Mouse (Mus musculus) liver, postnatal 0 days (tissue): ENCODE results near the gene Armc7. TPM values are rescaled to one million over a fixed set of nuclear protein-coding genes. Genes with fewer than 3 reads are reported as not detected.
"Not testable (repeated sequence)": the region's sequence is repeated elsewhere in the genome, so short reads cannot be mapped to it uniquely, and the experiment has no call there.

Experiments
- ATAC-seq: fragments of 200-750 bp; cut with Nextera tagmentation; 2 replicates; pipeline ENCODE4 v1.8.0; 2017; ENCODE audit warnings: mild to moderate bottlenecking, moderate library complexity
- DNase-seq: peaks from one replicate; pipeline ENCODE4 v3.0.0-alpha.2; 2016
- H3K27ac ChIP-seq: fragments of 300-500 bp; sonication (generic); 2 replicates; pipeline ENCODE4 v1.5.1; 2014; ENCODE audit warnings: antibody characterized with exemption, moderate library complexity, mild to moderate bottlenecking, low read depth
- H3K27me3 ChIP-seq: fragments of 300-500 bp; sonication (generic); 2 replicates; pipeline ENCODE4 v1.6.1; 2014; ENCODE audit warnings: low read length, control low read depth, mixed read lengths; ENCODE audit not compliant: insufficient read depth
- H3K36me3 ChIP-seq: fragments of 300-500 bp; sonication (generic); replicated peaks from 2 replicates; pipeline ENCODE4 v1.6.1; 2014; ENCODE audit warnings: mild to moderate bottlenecking, control low read depth, low read length, moderate library complexity, mixed read lengths; ENCODE audit not compliant: insufficient read depth
- H3K4me1 ChIP-seq: fragments of 300-500 bp; sonication (generic); 2 replicates; pipeline ENCODE4 v1.6.1; 2014; ENCODE audit warnings: antibody characterized with exemption, mild to moderate bottlenecking, control low read depth; ENCODE audit not compliant: insufficient read depth
- H3K4me2 ChIP-seq: fragments of 300-500 bp; sonication (generic); 2 replicates; pipeline ENCODE4 v1.6.1; 2014; ENCODE audit warnings: low read depth, mild to moderate bottlenecking, low read length, moderate library complexity, mixed read lengths
- H3K4me3 ChIP-seq: fragments of 300-500 bp; sonication (generic); 2 replicates; pipeline ENCODE4 v1.5.1; 2014; ENCODE audit warnings: low read depth, low read length
- H3K9ac ChIP-seq: fragments of 300-500 bp; sonication (generic); replicated peaks from 2 replicates; pipeline ENCODE4 v1.6.1; 2014; ENCODE audit warnings: mild to moderate bottlenecking, moderate library complexity
- H3K9me3 ChIP-seq: fragments of 300-500 bp; sonication (generic); 2 replicates; pipeline ENCODE4 v1.6.1; 2016; ENCODE audit warnings: mild to moderate bottlenecking, control low read depth, low read length, mixed read lengths
- CTCF ChIP-seq: sonication (generic); IDR thresholded peaks from 2 replicates; pipeline ENCODE4 v1.5.1; 2016; ENCODE audit warnings: antibody characterized with exemption, low read depth
- EP300 ChIP-seq: IDR thresholded peaks from 2 replicates; pipeline ENCODE4 v1.6.1; 2016; ENCODE audit warnings: antibody characterized with exemption, low read depth, mild to moderate bottlenecking
- WGBS: fragments of 180-500 bp; shearing (Covaris S2); extraction: QIAGEN DNeasy Blood & Tissue Kit; methylation state at CpG from one replicate; pipeline ENCODE4 v1.1.7; 2014; ENCODE audit not compliant: insufficient replicate concordance; 5-methylcytosine and 5-hydroxymethylcytosine counted together
- polyA plus RNA-seq: library from polyadenylated mRNA; unstranded; fragments of >200 nt; fragmentation: Nextera tagmentation; extraction: Ambion mirVana; gene quantifications from 2 replicates; pipeline ENCODE4 v1.2.1, GENCODE M21; 2015

Gene Armc7
- polyA plus RNA-seq, 1 experiment from 2014 or later = 3.9 TPM

GRCm38 (mm10) chr11:115472183-115472582 lies 3.3 kb upstream of the Armc7 start:
- no peaks in the 10 kb centered on the region for H3K27me3 ChIP-seq
- 81% methylated on average over 7 of the region's 7 CpGs for WGBS
- TF ChIP-seq CTCF = no peak
- no peak for TF ChIP-seq EP300
- no peak overlapping the region for H3K4me2 ChIP-seq
- H3K27ac ChIP-seq = no peak overlapping the region
- ATAC-seq (no peak), DNase-seq (no peak)
- no peaks in the 10 kb centered on the region for H3K36me3 ChIP-seq
- no peak overlapping the region for H3K9ac ChIP-seq
- H3K4me1 ChIP-seq = peaks cover 28% of the 10 kb centered on the region
- H3K9me3 ChIP-seq = no peaks in the 10 kb centered on the region
- no peak overlapping the region for H3K4me3 ChIP-seq

- H3K4me1 ChIP-seq = peaks cover 30% of the 10 kb centered on the region
- no peak overlapping the region for H3K4me3 ChIP-seq
- ATAC-seq = peak; percentile 37
- no peaks in the 10 kb centered on the region for H3K9me3 ChIP-seq
- H3K9ac ChIP-seq = no peak overlapping the region
- peak; percentile 94 for DNase-seq
- 20% methylated on average over 15 of the region's 15 CpGs for WGBS
- peak; percentile 78 for TF ChIP-seq EP300
- TF ChIP-seq CTCF = peak; percentile 99
- no peaks in the 10 kb centered on the region for H3K36me3 ChIP-seq
- H3K27me3 ChIP-seq = no peaks in the 10 kb centered on the region
- H3K27ac ChIP-seq = peak overlapping the region; percentile 79
- peak overlapping the region; percentile 26; the same call in 1 of the 2 replicates for H3K4me2 ChIP-seq
Observed at GRCm38 (mm10) chr11:115473626-115474275, 1.7 kb upstream of the Armc7 start.

- peaks cover 30% of the 10 kb centered on the region for H3K4me1 ChIP-seq
- peak overlapping the region; percentile 74 for H3K9ac ChIP-seq
- no peaks in the 10 kb centered on the region for H3K27me3 ChIP-seq
- peak; percentile 30 for ATAC-seq
- peak overlapping the region; percentile 74 for H3K27ac ChIP-seq
- 1% methylated on average over 28 of the region's 28 CpGs for WGBS
- H3K4me3 ChIP-seq = peak overlapping the region; percentile 69
- H3K36me3 ChIP-seq = no peaks in the 10 kb centered on the region; the same call in none of the 2 replicates
- no peak for DNase-seq
- H3K4me2 ChIP-seq = peak overlapping the region; percentile 84
- TF ChIP-seq EP300 = peak; percentile 7
- TF ChIP-seq CTCF = no peak
- no peaks in the 10 kb centered on the region for H3K9me3 ChIP-seq
Observed at GRCm38 (mm10) chr11:115475758-115476237, 331 bp downstream of the Armc7 start.

GRCm38 (mm10) chr11:115476630-115477029 lies 1.2 kb downstream of the Armc7 start:
- peak overlapping the region; percentile 84 for H3K4me2 ChIP-seq
- H3K9ac ChIP-seq = peak overlapping the region; percentile 74
- H3K4me1 ChIP-seq = peaks cover 30% of the 10 kb centered on the region
- not testable (repeated sequence) for ATAC-seq, H3K27me3 ChIP-seq, H3K36me3 ChIP-seq, H3K9me3 ChIP-seq, DNase-seq
- 63% methylated on average over 4 of the region's 4 CpGs for WGBS
- H3K27ac ChIP-seq = peak overlapping the region; percentile 50
- peak overlapping the region; percentile 69 for H3K4me3 ChIP-seq

GRCm38 (mm10) chr11:115477388-115477787 lies 1.9 kb downstream of the Armc7 start:
- Histone ChIP-seq H3K9ac (0 out of 2 replicates have a peak overlapping the region, but pooled peaks have one; percentile 74), H3K4me3 (peak overlapping the region; percentile 9; the same call in 1 of the 2 replicates), H3K4me1 (peaks cover 30% of the 10 kb centered on the region), H3K27ac (peak overlapping the region; percentile 55), H3K4me2 (peak overlapping the region; percentile 84; the same call in 1 of the 2 replicates)
- not testable (repeated sequence) for DNase-seq, ATAC-seq, H3K27me3 ChIP-seq, H3K9me3 ChIP-seq, H3K36me3 ChIP-seq
- 49% methylated on average over 7 of the region's 7 CpGs for WGBS

GRCm38 (mm10) chr11:115478296-115478938 lies 3.0 kb downstream of the Armc7 start:
- no peak for TF ChIP-seq CTCF
- no peak for TF ChIP-seq EP300
- ATAC-seq (no peak), DNase-seq (no peak)
- Histone ChIP-seq H3K27ac (peak overlapping the region; percentile 8; the same call in 1 of the 2 replicates), H3K4me3 (0 out of 2 replicates have a peak overlapping the region, but pooled peaks have one; percentile 4), H3K4me1 (peaks cover 27% of the 10 kb centered on the region), H3K36me3 (no peaks in the 10 kb centered on the region; the same call in none of the 2 replicates), H3K27me3 (no peaks in the 10 kb centered on the region), H3K4me2 (no peak overlapping the region), H3K9ac (no peak overlapping the region), H3K9me3 (no peaks in the 10 kb centered on the region)
- 68% methylated on average over 9 of the region's 9 CpGs for WGBS
